Mouse (Mus musculus) lung, postnatal 0 days (tissue): ENCODE data around the gene Gm45623. TPM values are rescaled to one million over a fixed set of nuclear protein-coding genes. Genes with fewer than 3 reads are reported as not detected.
A peak's percentile ranks its signal among the peaks of the same experiment; 100 is the strongest.

Experiments
- ATAC-seq: fragments of 200-750 bp; cut with Nextera tagmentation; 2 replicates; pipeline ENCODE4 v1.8.0; 2017; ENCODE audit warnings: moderate library complexity
- DNase-seq: peaks from one replicate; pipeline ENCODE4 v3.0.0-alpha.2; 2016; ENCODE audit warnings: low spot score
- H3K27ac ChIP-seq: fragments of 300-500 bp; sonication (generic); 2 replicates; pipeline ENCODE4 v1.5.1; 2014; ENCODE audit warnings: antibody characterized with exemption, mild to moderate bottlenecking, low read length, mixed read lengths
- H3K27me3 ChIP-seq: fragments of 300-500 bp; sonication (generic); replicated peaks from 2 replicates; pipeline ENCODE4 v1.6.1; 2014; ENCODE audit warnings: low read length, mixed read lengths; ENCODE audit not compliant: insufficient read depth
- H3K36me3 ChIP-seq: fragments of 300-500 bp; sonication (generic); 2 replicates; pipeline ENCODE4 v1.6.1; 2014; ENCODE audit warnings: low read length, mixed read lengths; ENCODE audit not compliant: insufficient read depth
- H3K4me1 ChIP-seq: fragments of 300-500 bp; sonication (generic); 2 replicates; pipeline ENCODE4 v1.6.1; 2014; ENCODE audit warnings: antibody characterized with exemption, low read depth, low read length, mixed read lengths; ENCODE audit not compliant: insufficient read depth
- H3K4me2 ChIP-seq: fragments of 300-500 bp; sonication (generic); replicated peaks from 2 replicates; pipeline ENCODE4 v1.6.1; 2014; ENCODE audit warnings: low read depth, mild to moderate bottlenecking, low read length, moderate library complexity, mixed read lengths
- H3K4me3 ChIP-seq: fragments of 300-500 bp; sonication (generic); 2 replicates; pipeline ENCODE4 v1.5.1; 2014; ENCODE audit warnings: low read depth, low read length
- H3K9ac ChIP-seq: fragments of 300-500 bp; sonication (generic); replicated peaks from 2 replicates; pipeline ENCODE4 v1.6.1; 2014; ENCODE audit warnings: low read depth, mild to moderate bottlenecking
- H3K9me3 ChIP-seq: fragments of 300-500 bp; sonication (generic); 2 replicates; pipeline ENCODE4 v1.6.1; 2016; ENCODE audit warnings: low read length, mixed read lengths
- CTCF ChIP-seq: IDR thresholded peaks from 2 replicates; pipeline ENCODE4 v1.5.1; 2016; ENCODE audit warnings: antibody characterized with exemption, mild to moderate bottlenecking
- EP300 ChIP-seq: IDR thresholded peaks from 2 replicates; pipeline ENCODE4 v1.6.1; 2016; ENCODE audit warnings: antibody characterized with exemption, mild to moderate bottlenecking, control low read depth
- WGBS: fragments of 180-500 bp; shearing (Covaris S2); extraction: QIAGEN DNeasy Blood & Tissue Kit; methylation state at CpG from one replicate; pipeline ENCODE4 v1.1.7; 2014; 5-methylcytosine and 5-hydroxymethylcytosine counted together
- polyA plus RNA-seq: library from polyadenylated mRNA; unstranded; fragments of >200 nt; fragmentation: Nextera tagmentation; extraction: Ambion mirVana; gene quantifications from 2 replicates; pipeline ENCODE4 v1.2.1, GENCODE M21; 2015

The Gm45623 gene
- polyA plus RNA-seq, 1 experiment from 2014 or later: 0.44 TPM

GRCm38 (mm10) chr13:56781697-56782096 lies 28.1 kb upstream of the Gm45623 start:
- 79% methylated on average over 3 of the region's 3 CpGs for WGBS

GRCm38 (mm10) chr13:56780746-56781469 lies 27.3 kb upstream of the Gm45623 start:
- H3K4me3 ChIP-seq: no peak overlapping the region
- no peaks in the 10 kb centered on the region for H3K27me3 ChIP-seq
- H3K27ac ChIP-seq: no peak overlapping the region
- H3K4me2 ChIP-seq: no peak overlapping the region
- no peak overlapping the region for H3K9ac ChIP-seq
- no peaks in the 10 kb centered on the region for H3K9me3 ChIP-seq
- ATAC-seq (no peak), DNase-seq (no peak)
- no peaks in the 10 kb centered on the region for H3K36me3 ChIP-seq
- TF ChIP-seq EP300 (no peak), CTCF (no peak)
- 69% methylated on average over 13 of the region's 13 CpGs for WGBS
- H3K4me1 ChIP-seq: no peaks in the 10 kb centered on the region

More at GRCm38 (mm10) chr13:56781697-56782096, 28.1 kb upstream of the Gm45623 start:
- TF ChIP-seq EP300 (no peak), CTCF (no peak)
- H3K4me1 ChIP-seq: no peaks in the 10 kb centered on the region
- no peak for ATAC-seq
- no peak overlapping the region for H3K4me3 ChIP-seq
- no peaks in the 10 kb centered on the region for H3K36me3 ChIP-seq
- H3K9me3 ChIP-seq: no peaks in the 10 kb centered on the region
- no peak overlapping the region for H3K27ac ChIP-seq
- no peak overlapping the region for H3K9ac ChIP-seq
- H3K27me3 ChIP-seq: no peaks in the 10 kb centered on the region
- H3K4me2 ChIP-seq: no peak overlapping the region
- DNase-seq: no peak

DNA sequence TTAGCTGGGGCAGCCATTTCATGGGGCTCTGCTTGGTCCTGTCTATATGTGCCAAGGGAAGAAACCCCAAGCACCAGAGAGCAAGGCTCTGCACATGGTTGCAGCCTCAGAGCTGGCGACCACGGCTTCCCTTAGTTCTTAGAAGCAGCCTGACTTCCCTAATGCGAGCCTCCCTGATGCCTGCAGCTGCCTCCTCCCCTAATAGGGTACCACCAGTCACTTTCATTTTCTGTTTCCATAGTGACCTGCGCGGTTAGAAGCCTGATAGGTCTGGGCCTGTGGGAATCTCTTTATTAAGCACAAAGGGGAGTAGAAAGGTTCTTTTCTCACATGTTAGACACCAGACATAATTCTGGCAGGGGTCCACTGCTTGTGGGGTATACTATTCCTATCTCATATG lies 20.7 kb upstream of the Gm45623 start:
- Histone ChIP-seq H3K27ac (no peak overlapping the region), H3K27me3 (no peaks in the 10 kb centered on the region), H3K4me1 (no peaks in the 10 kb centered on the region), H3K9me3 (no peaks in the 10 kb centered on the region), H3K4me3 (no peak overlapping the region), H3K36me3 (no peaks in the 10 kb centered on the region), H3K9ac (no peak overlapping the region), H3K4me2 (no peak overlapping the region)
- WGBS: 51% methylated on average over 5 of the region's 5 CpGs
- DNase-seq (no peak), ATAC-seq (no peak)
- TF ChIP-seq CTCF: no peak

DNA sequence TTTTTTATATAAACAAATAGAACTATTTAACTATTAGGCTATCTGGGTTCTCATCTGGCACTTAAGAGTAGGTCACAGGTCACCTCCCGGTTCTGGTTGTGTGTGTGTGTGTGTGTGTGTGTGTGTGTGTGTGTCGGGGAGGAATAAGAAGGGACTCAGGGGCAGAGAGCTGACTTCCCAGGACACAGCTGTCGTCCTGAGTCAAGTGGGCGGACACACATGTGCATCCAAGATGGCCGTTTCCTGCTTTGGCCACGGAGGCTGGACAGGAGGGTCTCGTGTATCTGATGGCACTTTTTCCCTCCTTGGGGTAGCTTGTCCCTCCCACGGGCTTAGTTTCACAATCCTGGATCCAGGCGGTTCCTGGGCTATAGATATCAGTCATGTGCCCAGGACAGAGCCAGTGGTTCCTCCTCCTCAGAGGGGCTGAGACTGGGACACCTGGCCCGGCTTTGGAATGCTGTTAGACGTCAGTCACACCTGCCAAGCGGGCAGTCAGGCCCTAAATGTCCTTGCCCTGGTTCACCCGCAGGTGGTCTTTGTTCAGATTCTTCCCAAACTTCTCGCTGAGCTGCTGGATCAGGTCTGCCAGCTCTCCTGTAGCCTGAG lies 19.7 kb upstream of the Gm45623 start:
- no peaks in the 10 kb centered on the region for H3K9me3 ChIP-seq
- DNase-seq: no peak
- no peaks in the 10 kb centered on the region for H3K27me3 ChIP-seq
- H3K36me3 ChIP-seq: no peaks in the 10 kb centered on the region
- no peak overlapping the region for H3K4me2 ChIP-seq
- no peak overlapping the region for H3K4me3 ChIP-seq
- no peak overlapping the region for H3K9ac ChIP-seq
- 31% methylated on average over 14 of the region's 14 CpGs for whole genome bisulfite sequencing
- no peak for TF ChIP-seq EP300
- no peak for TF ChIP-seq CTCF
- no peak for ATAC-seq
- H3K27ac ChIP-seq: no peak overlapping the region
- no peaks in the 10 kb centered on the region for H3K4me1 ChIP-seq

DNA sequence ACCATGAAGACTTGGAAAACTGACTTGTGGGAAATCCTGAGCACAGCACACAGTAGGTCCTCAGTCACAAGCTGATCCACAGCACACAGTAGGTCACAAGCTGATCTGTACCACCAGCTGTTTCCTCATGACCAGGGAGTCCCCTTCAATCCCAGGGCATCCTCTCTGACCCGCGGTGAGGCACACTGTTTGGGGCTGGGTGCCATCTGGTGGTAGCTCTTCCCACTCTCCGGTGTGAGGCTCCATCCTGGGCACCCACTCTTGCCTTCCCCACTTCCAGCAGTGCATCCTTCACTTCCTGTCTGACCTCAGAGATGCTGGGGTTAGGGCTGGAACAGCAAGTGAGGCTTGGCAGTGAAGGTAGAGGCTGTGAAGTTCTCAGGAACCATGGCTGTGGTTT lies 19.0 kb upstream of the Gm45623 start:
- no peak overlapping the region for H3K4me3 ChIP-seq
- TF ChIP-seq CTCF: peak; percentile 44
- TF ChIP-seq EP300: no peak
- DNase-seq: no peak
- H3K27ac ChIP-seq: no peak overlapping the region
- 40% methylated on average over 3 of the region's 3 CpGs for WGBS
- H3K9ac ChIP-seq: no peak overlapping the region
- no peaks in the 10 kb centered on the region for H3K27me3 ChIP-seq
- no peaks in the 10 kb centered on the region for H3K9me3 ChIP-seq
- H3K36me3 ChIP-seq: no peaks in the 10 kb centered on the region
- no peaks in the 10 kb centered on the region for H3K4me1 ChIP-seq
- H3K4me2 ChIP-seq: no peak overlapping the region
- no peak for ATAC-seq

DNA sequence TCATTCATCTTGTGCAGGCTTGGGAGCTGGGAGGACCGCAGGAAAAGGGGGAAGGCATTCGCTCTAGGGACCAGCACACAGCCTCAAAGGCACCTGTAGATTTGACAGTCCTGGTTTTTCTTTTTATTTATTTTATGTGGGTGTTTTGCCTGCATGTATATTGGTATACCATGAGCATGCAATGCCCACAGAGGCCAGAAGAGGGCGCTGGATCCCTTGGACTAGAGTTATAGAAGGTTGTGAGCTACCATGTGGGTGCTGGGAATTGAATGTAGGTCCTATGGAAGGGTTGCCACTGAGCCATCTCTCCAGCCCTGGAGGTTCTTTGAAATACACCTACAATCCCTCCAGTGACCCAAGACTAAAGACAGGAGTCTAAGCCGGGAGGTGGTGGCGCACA lies 17.2 kb upstream of the Gm45623 start:
- Histone ChIP-seq H3K9ac (no peak overlapping the region), H3K9me3 (no peaks in the 10 kb centered on the region), H3K4me2 (no peak overlapping the region), H3K27ac (no peak overlapping the region), H3K36me3 (no peaks in the 10 kb centered on the region), H3K4me1 (no peaks in the 10 kb centered on the region), H3K27me3 (no peaks in the 10 kb centered on the region), H3K4me3 (no peak overlapping the region)
- no peak for DNase-seq
- 65% methylated on average over 5 of the region's 5 CpGs for WGBS
- TF ChIP-seq EP300 (no peak), CTCF (peak; percentile 31; the same call in 1 of the 2 replicates)
- ATAC-seq: no peak
